9 mouse cellular contexts compared by ENCODE assay signal in genomic region chr7:73589208-73589771, GRCm38 (mm10). TPM values are rescaled to one million over a fixed set of nuclear protein-coding genes. Genes with fewer than 3 reads are reported as not detected.
DNase-seq lines count a peak whose midpoint lies in the region; ATAC-seq lines count a peak whose summit lies in the region.
"Had no signal": no experiment of that assay in that cellular context is flagged by ENCODE, and none has a peak within 500 bp of the region (broad histone marks: within the 10 kb centered on the region; RNA-seq: fewer than 3 reads in every experiment).

No protein-coding gene starts in this region.

- H3K9ac ChIP-seq in heart, embryonic 12.5 days = peak overlapping the region; percentile 48; the same call in 1 of the 2 replicates

- no peak for ATAC-seq in heart, embryonic 12.5 days (ENCODE audit: insufficient number of reproducible peaks, low FRiP score)

- H3K27ac ChIP-seq in heart, embryonic 12.5 days (ENCODE audit: poor library complexity, severe bottlenecking) = peak overlapping the region; percentile 82

- H3K36me3 ChIP-seq in heart, embryonic 12.5 days = no peaks in the 10 kb centered on the region

- WGBS in heart, embryonic 12.5 days = 35% methylated on average over 14 of the region's 14 CpGs

- intact Hi-C loops in heart, postnatal 25 days (cut with DNase I) = loop anchor here (2.0 kb wide), 1 partner anchor 28 kb away; no protein-coding TSS in a partner anchor

- H3K27me3 ChIP-seq in heart, embryonic 12.5 days (replicated peaks) = no peaks in the 10 kb centered on the region
- H3K27me3 ChIP-seq: megakaryocyte, embryonic 14.5 days had no signal

- peaks cover 46% of the 10 kb centered on the region for H3K4me1 ChIP-seq in heart, embryonic 12.5 days (replicated peaks)

- DNase-seq in heart, adult 18-20 months = peak; percentile 49 to 51
- no peak for DNase-seq in heart, postnatal 25 days (ENCODE audit: low spot score)
- peak; percentile 83 for DNase-seq in CD4-positive, CD25-positive, alpha-beta regulatory T cell, adult 2 months (ENCODE audit: low read depth, low spot score)
- peak; percentile 83 to 84 for DNase-seq in adrenal gland, postnatal 36 days
- DNase-seq in kidney, postnatal 14 days = peak; percentile 58
- peak; percentile 40 for DNase-seq in retina, postnatal 1 day
- DNase-seq in testis, postnatal 10 days (ENCODE audit: low spot score) = no peak

- H3K4me3 ChIP-seq in heart, embryonic 12.5 days = no peak overlapping the region
- H3K4me3 ChIP-seq: megakaryocyte, embryonic 14.5 days had no signal

- H3K9me3 ChIP-seq in heart, embryonic 12.5 days (replicated peaks) = no peaks in the 10 kb centered on the region

- peak overlapping the region; percentile 8; the same call in 1 of the 2 replicates for H3K4me2 ChIP-seq in heart, embryonic 12.5 days

RNA-seq across cellular contexts. Expression of gene Chd2, which starts 47.7 kb away (rescaled TPM):
- total RNA-seq in heart, adult 18-20 months (2021) = 10 to 100 TPM; 28.2 to 38.8 TPM
- total RNA-seq in heart, postnatal 25 days (2021) = 10 to 100 TPM; 40.4 to 41.2 TPM
- 10 to 100 TPM; 40.9 to 41.6 TPM for total RNA-seq in adrenal gland, postnatal 36 days (2021)
- 48.5 and 50.4 TPM in 2 replicates for polyA plus RNA-seq in heart, embryonic 12.5 days (2016; fragmentation: Nextera tagmentation; extraction: Ambion mirVana)

Comparison
In these comparisons a context has a peak if more than half of its experiments do, and no peak if none do; other contexts are left out.
1. DNase-seq: peak in heart, adult 18-20 months (2 of 2), CD4-positive, CD25-positive, alpha-beta regulatory T cell, adult 2 months (single experiment), adrenal gland, postnatal 36 days (2 of 2), kidney, postnatal 14 days (single experiment) and retina, postnatal 1 day (single experiment); none in heart, postnatal 25 days (single experiment) and testis, postnatal 10 days (single experiment).